Mouse (Mus musculus): ENCODE data around the gene March7. TPM values are rescaled to one million over a fixed set of nuclear protein-coding genes. Genes with fewer than 3 reads are reported as not detected.

The March7 gene
- total and polyA plus RNA-seq, 3 experiments = 32.3 to 36.4 TPM; not detected in 1

DNA sequence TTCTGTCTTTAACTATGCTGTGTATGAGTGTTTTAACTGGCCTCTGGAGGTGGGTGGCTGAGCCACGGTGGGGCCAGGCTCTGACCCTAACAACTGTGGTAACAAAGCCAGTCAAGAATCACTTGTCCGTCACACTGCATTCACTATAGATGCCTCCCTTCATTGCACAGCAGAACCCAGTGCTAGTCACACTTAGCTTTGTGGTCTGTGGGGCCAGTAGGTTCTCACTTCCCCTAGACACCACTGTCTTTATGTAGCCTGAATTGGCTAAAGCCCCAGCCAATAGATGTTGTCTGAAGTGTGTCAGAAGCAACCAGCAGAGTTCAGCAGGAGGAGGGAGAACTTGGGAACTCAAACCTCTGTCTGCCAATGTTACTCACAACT lies 37.2 kb upstream of the March7 start:
- H3K27me3 ChIP-seq (ENCODE audit: control insufficient read depth in 1 of 2, insufficient read depth in 2 of 2, low read length in 2 of 2) = no peaks in the 10 kb centered on the region
- no peak overlapping the region for H3K27ac ChIP-seq (ENCODE audit: control insufficient read depth, low read depth, low read length)
- H3K36me3 ChIP-seq (ENCODE audit: control insufficient read depth in 1 of 2, insufficient read depth in 2 of 2, low read length in 2 of 2) = no peaks in the 10 kb centered on the region
- H3K4me3 ChIP-seq (ENCODE audit: control insufficient read depth in 1 of 2, insufficient read depth in 1 of 2, low read depth in 2 of 2, low read length in 2 of 2) = no peak overlapping the region
- no peak overlapping the region for H3K9ac ChIP-seq (ENCODE audit: control insufficient read depth, low read depth, low read length, poor library complexity, severe bottlenecking)
- DNase-seq (ENCODE audit: low read depth, low spot score) = peak; percentile 50
- H3K79me2 ChIP-seq (ENCODE audit: control insufficient read depth, insufficient read depth, low read length, poor library complexity) = no peaks in the 10 kb centered on the region
- TF ChIP-seq MXI1 (IDR thresholded peaks at IDR 0.05; ENCODE audit: low read depth, low read length) (no peak), ZMIZ1 (IDR thresholded peaks at IDR 0.05; ENCODE audit: low read depth, low read length) (no peak), UBTF (IDR thresholded peaks at IDR 0.05; ENCODE audit: borderline replicate concordance, insufficient read depth, low read depth, low read length) (no peak), NRF1 (IDR thresholded peaks at IDR 0.05; ENCODE audit: insufficient read depth, low read depth, low read length, poor library complexity, severe bottlenecking) (no peak), ETS1 (IDR thresholded peaks at IDR 0.05; ENCODE audit: low read depth, low read length) (no peak), TCF12 (IDR thresholded peaks at IDR 0.05; ENCODE audit: low read depth, low read length) (no peak)
- no peaks in the 10 kb centered on the region for H3K9me3 ChIP-seq (replicated peaks; ENCODE audit: insufficient read depth, low read length)
- no peaks in the 10 kb centered on the region for H3K4me1 ChIP-seq (ENCODE audit: control insufficient read depth in 1 of 2, insufficient read depth in 2 of 2, low read length in 2 of 2)

DNA sequence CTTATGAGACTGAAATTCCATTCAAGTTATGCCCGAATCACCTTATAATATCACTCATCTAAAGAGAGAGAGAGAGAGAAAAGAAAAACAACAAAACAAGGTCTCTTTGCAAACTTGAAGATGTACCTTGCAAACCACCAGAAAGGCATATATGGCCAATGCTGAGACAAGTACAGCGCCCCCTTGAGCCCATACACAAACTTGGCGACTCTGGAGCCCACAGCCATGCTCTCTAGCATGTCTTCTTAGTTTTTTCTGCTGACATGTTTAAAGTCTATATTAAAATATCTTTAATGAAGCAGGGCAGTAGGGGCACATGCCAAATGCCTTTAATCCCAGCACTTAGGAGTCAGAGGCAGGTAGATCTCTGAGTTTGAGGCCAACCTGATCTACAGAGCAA lies 36.5 kb upstream of the March7 start:
- Histone ChIP-seq H3K4me3 (ENCODE audit: control insufficient read depth in 1 of 2, insufficient read depth in 1 of 2, low read depth in 2 of 2, low read length in 2 of 2) (no peak overlapping the region), H3K27me3 (ENCODE audit: control insufficient read depth in 1 of 2, insufficient read depth in 2 of 2, low read length in 2 of 2) (no peaks in the 10 kb centered on the region), H3K27ac (ENCODE audit: control insufficient read depth, low read depth, low read length) (no peak overlapping the region), H3K4me1 (ENCODE audit: control insufficient read depth in 1 of 2, insufficient read depth in 2 of 2, low read length in 2 of 2) (no peaks in the 10 kb centered on the region), H3K9me3 (replicated peaks; ENCODE audit: insufficient read depth, low read length) (no peaks in the 10 kb centered on the region), H3K79me2 (ENCODE audit: control insufficient read depth, insufficient read depth, low read length, poor library complexity) (no peaks in the 10 kb centered on the region), H3K36me3 (ENCODE audit: control insufficient read depth in 1 of 2, insufficient read depth in 2 of 2, low read length in 2 of 2) (no peaks in the 10 kb centered on the region), H3K9ac (ENCODE audit: control insufficient read depth, low read depth, low read length, poor library complexity, severe bottlenecking) (no peak overlapping the region)
- peak; percentile 16 for DNase-seq (ENCODE audit: low read depth, low spot score)
- TF ChIP-seq CTCF (IDR thresholded peaks at IDR 0.05 in 2 of 3, conservative IDR thresholded peaks at IDR 0.05 in 1 of 3; ENCODE audit: control insufficient read depth in 1 of 3, insufficient read depth in 1 of 3, low read depth in 2 of 3, low read length in 3 of 3, poor library complexity in 1 of 3, severe bottlenecking in 1 of 3) = peak in 2 of 3 experiments; percentile 25 to 32; a peak in 4 of 6 replicates
- no peak for TF ChIP-seq USF2 (IDR thresholded peaks at IDR 0.05; ENCODE audit: borderline replicate concordance in 1 of 2, insufficient read depth in 1 of 2, low read depth in 1 of 2, low read length in 2 of 2)

DNA sequence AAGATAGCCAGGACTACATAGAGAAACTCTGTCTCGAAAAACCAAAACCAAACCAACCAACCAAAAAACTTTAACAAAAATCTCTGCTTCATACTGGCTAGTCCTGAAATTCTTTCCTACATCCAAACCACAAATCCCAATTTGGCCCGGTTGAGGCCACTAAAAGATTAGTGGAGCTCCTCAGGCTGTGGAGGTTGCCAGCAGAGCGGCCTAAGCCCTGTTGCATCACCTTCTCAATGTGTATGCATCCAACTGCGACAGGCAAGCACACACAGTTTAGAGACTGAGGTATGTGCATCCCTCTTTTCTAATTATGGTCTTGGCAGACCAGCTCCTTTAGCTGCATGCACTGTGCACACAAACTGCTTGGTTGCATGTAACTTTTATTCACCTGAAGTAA lies 36.1 kb upstream of the March7 start:
- no peaks in the 10 kb centered on the region for H3K4me1 ChIP-seq (ENCODE audit: control insufficient read depth in 1 of 2, insufficient read depth in 2 of 2, low read length in 2 of 2)
- no peaks in the 10 kb centered on the region for H3K9me3 ChIP-seq (replicated peaks; ENCODE audit: insufficient read depth, low read length)
- no peak for DNase-seq (ENCODE audit: low read depth, low spot score)
- H3K27ac ChIP-seq (ENCODE audit: control insufficient read depth, low read depth, low read length) = no peak overlapping the region
- no peak overlapping the region for H3K4me3 ChIP-seq (ENCODE audit: control insufficient read depth in 1 of 2, insufficient read depth in 1 of 2, low read depth in 2 of 2, low read length in 2 of 2)
- no peaks in the 10 kb centered on the region for H3K27me3 ChIP-seq (ENCODE audit: control insufficient read depth in 1 of 2, insufficient read depth in 2 of 2, low read length in 2 of 2)
- no peaks in the 10 kb centered on the region for H3K36me3 ChIP-seq (ENCODE audit: control insufficient read depth in 1 of 2, insufficient read depth in 2 of 2, low read length in 2 of 2)
- no peaks in the 10 kb centered on the region for H3K79me2 ChIP-seq (ENCODE audit: control insufficient read depth, insufficient read depth, low read length, poor library complexity)
- no peak overlapping the region for H3K9ac ChIP-seq (ENCODE audit: control insufficient read depth, low read depth, low read length, poor library complexity, severe bottlenecking)
- TF ChIP-seq MYC (IDR thresholded peaks at IDR 0.05; ENCODE audit: low read depth, low read length) = no peak
- TF ChIP-seq ELF1 (IDR thresholded peaks at IDR 0.05; ENCODE audit: low read depth, low read length) = no peak
- no peak for TF ChIP-seq SIN3A (IDR thresholded peaks at IDR 0.05; ENCODE audit: low read length)
- TF ChIP-seq POLR2AphosphoS5 (IDR thresholded peaks at IDR 0.05; ENCODE audit: borderline replicate concordance, low read depth, low read length) = no peak
- no peak for TF ChIP-seq ZMIZ1 (IDR thresholded peaks at IDR 0.05; ENCODE audit: low read depth, low read length)

Measured in MEL (cell line).